8 mouse cellular contexts compared by ENCODE assay signal in the genomic region with DNA sequence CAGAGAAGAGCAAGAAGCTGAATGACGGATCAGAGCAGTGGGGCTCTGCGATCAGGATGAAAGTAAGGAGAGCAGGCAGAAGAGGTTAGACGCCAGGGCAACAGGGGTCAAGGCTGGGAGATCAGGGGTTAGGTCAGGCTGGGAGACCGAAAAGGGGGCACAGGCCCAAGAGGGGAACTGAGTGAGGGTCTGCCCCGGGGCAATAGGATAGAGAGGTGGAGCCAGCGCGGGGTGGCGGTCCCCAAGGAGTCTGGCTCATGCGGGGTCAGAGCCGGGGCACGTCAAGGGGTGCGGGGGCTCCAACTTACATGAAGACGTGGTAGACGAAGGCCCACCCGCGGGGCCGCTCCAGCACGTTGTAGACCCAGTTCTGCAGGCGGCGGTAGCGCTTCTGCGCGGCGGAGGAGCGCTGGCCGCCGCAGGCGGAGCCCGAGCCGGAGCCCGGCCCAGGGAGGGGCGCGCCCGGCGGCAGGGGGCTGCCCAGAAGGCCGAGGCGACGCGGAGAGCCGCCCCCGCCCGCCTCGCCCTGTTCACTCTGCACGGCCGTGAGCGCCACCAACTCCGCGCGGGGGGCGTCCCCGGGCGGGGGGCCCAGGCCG. TPM values are rescaled to one million over a fixed set of nuclear protein-coding genes. Genes with fewer than 3 reads are reported as not detected.
A peak's percentile ranks its signal among the peaks of the same experiment; 100 is the strongest.
DNase-seq lines count a peak whose midpoint lies in the region; ATAC-seq and TF ChIP-seq lines count a peak whose summit lies in the region.

No protein-coding gene starts in this region.

- peak overlapping the region; percentile 100 for H3K4me2 ChIP-seq in neural tube, embryonic 11.5 days (ENCODE audit: low read depth)

- ATAC-seq in neural tube, embryonic 11.5 days (ENCODE audit: insufficient read depth, low FRiP score, low TSS enrichment): peak; percentile 43; the same call in 1 of the 2 replicates
- ATAC-seq in inflammation-experienced regulatory T-cells, adult 6 months: no peak

- no peaks in the 10 kb centered on the region for H3K9me3 ChIP-seq in neural tube, embryonic 11.5 days (ENCODE audit: control insufficient read depth, low read length)

- H3K36me3 ChIP-seq in neural tube, embryonic 11.5 days (ENCODE audit: control insufficient read depth, insufficient read depth, low read length): no peaks in the 10 kb centered on the region

- WGBS in neural tube, embryonic 11.5 days: 3% methylated on average over 22 of the region's 53 CpGs

- TF ChIP-seq POLR2A in brain, embryonic 14.5 days (IDR thresholded peaks at IDR 0.05; ENCODE audit: borderline replicate concordance, extremely low read depth, insufficient read depth, insufficient read length, poor library complexity, severe bottlenecking): no peak

- peak overlapping the region; percentile 58 for H3K4me3 ChIP-seq in layer of hippocampus, adult 2 months
- H3K4me3 ChIP-seq in neural tube, embryonic 11.5 days (ENCODE audit: low read depth, low read length): peak overlapping the region; percentile 67

- H3K9ac ChIP-seq in neural tube, embryonic 11.5 days (ENCODE audit: low read length): peak overlapping the region; percentile 60

- no peak for DNase-seq in layer of hippocampus, adult 2 months (ENCODE audit: low spot score in 2 of 2)
- DNase-seq in layer of hippocampus, adult 9-10 months (ENCODE audit: low spot score): no peak
- DNase-seq in brain, embryonic 14.5 days (ENCODE audit: low read depth): peak; percentile 26
- DNase-seq in gastrocnemius, postnatal 25 days: peak; percentile 31
- peak; percentile 37 for DNase-seq in kidney, postnatal 14 days
- peak; percentile 57 for DNase-seq in neural tube, embryonic 11.5 days (ENCODE audit: low spot score)
- no peak for DNase-seq in layer of hippocampus, adult 18-20 months (ENCODE audit: low spot score in 2 of 2)

- 0 out of 2 replicates have a peak, but pooled peaks cover 7% of the 10 kb centered on the region for H3K4me1 ChIP-seq in neural tube, embryonic 11.5 days (ENCODE audit: control insufficient read depth, insufficient read depth, low read length)

- peaks cover 40% of the 10 kb centered on the region for H3K27me3 ChIP-seq in neural tube, embryonic 11.5 days (ENCODE audit: control insufficient read depth, insufficient read depth, low read length)

- H3K27ac ChIP-seq in layer of hippocampus, adult 2 months: peak overlapping the region; percentile 57; the same call in 1 of the 2 replicates
- no peak overlapping the region for H3K27ac ChIP-seq in neural tube, embryonic 11.5 days (ENCODE audit: low read depth, low read length)

- TF ChIP-seq CTCF in layer of hippocampus, adult 2 months (conservative IDR thresholded peaks at IDR 0.05): no peak
- no peak for TF ChIP-seq CTCF in brain, embryonic 14.5 days (IDR thresholded peaks at IDR 0.05; ENCODE audit: borderline replicate concordance, extremely low read depth, insufficient read depth, insufficient read length)

RNA-seq across cellular contexts. Expression of gene Kcnq4, which starts 1.8 kb away (rescaled TPM):
- total RNA-seq in layer of hippocampus, adult 2 months (2021): 1 to 10 TPM; 4.2 to 4.3 TPM
- 10.9 and 11.8 TPM in 2 replicates for polyA plus RNA-seq in brain, embryonic 14.5 days (2012; rRNA removed)
- total RNA-seq in gastrocnemius, postnatal 25 days (2021): 10 to 100 TPM; 15.9 to 18.0 TPM
- 2.9 and 3.3 TPM in 2 replicates for polyA plus RNA-seq in neural tube, embryonic 11.5 days (2014; fragmentation: Nextera tagmentation; extraction: Ambion mirVana)
- total RNA-seq in layer of hippocampus, adult 18-20 months (2021): 1 to 10 TPM; 3.7 to 4.4 TPM
- not detected for polyA plus RNA-seq in inflammation-experienced regulatory T-cells, adult 6 months (2017; shearing (Covaris generic))

Comparison
In these comparisons a context has a peak if more than half of its experiments do, and no peak if none do; other contexts are left out.
1. DNase-seq: peak in brain, embryonic 14.5 days (single experiment), gastrocnemius, postnatal 25 days (single experiment), kidney, postnatal 14 days (single experiment) and neural tube, embryonic 11.5 days (single experiment); none in layer of hippocampus, adult 2 months (0 of 2), layer of hippocampus, adult 9-10 months (single experiment) and layer of hippocampus, adult 18-20 months (0 of 2).